Mouse (Mus musculus) olfactory bulb, adult 2 months (tissue): ENCODE results near the gene Cd209g. TPM values are rescaled to one million over a fixed set of nuclear protein-coding genes. Genes with fewer than 3 reads are reported as not detected.

ENCODE experiments used
- H3K27ac ChIP-seq: fragments of 200-500 bp; 2 replicates; pipeline ENCODE4 v1.5.1; 2012; ENCODE audit warnings: low read depth, low read length; ENCODE audit not compliant: insufficient read depth
- H3K4me1 ChIP-seq: fragments of 200-500 bp; 2 replicates; pipeline ENCODE4 v1.6.1; 2012; ENCODE audit warnings: low read length; ENCODE audit not compliant: control insufficient read depth, insufficient read depth
- H3K4me3 ChIP-seq: fragments of 200-500 bp; 2 replicates; pipeline ENCODE4 v1.5.1; 2012; ENCODE audit warnings: mild to moderate bottlenecking, low read depth, low read length, moderate library complexity; ENCODE audit not compliant: insufficient read depth
- CTCF ChIP-seq: fragments of 200-500 bp; IDR thresholded peaks from 2 replicates; pipeline ENCODE4 v1.5.1; 2012; ENCODE audit warnings: low read depth, mild to moderate bottlenecking, low read length, moderate library complexity; ENCODE audit not compliant: insufficient read depth
- POLR2A ChIP-seq: fragments of 200-500 bp; IDR thresholded peaks from 2 replicates; pipeline ENCODE4 v1.6.1; 2012; ENCODE audit warnings: mild to moderate bottlenecking, low read depth, low read length, moderate library complexity; ENCODE audit not compliant: insufficient read depth
- WGBS: fragments of 180-500 bp; shearing (Covaris S2); methylation state at CpG from one replicate; pipeline ENCODE4 v1.1.7; 2018; 5-methylcytosine and 5-hydroxymethylcytosine counted together
- polyA plus RNA-seq: library from polyadenylated mRNA; stranded (reverse); fragments of >200 nt; gene quantifications from 2 replicates; pipeline ENCODE4 v1.2.4, GENCODE M21; 2012; ENCODE audit warnings: low replicate concordance; ENCODE audit not compliant: missing spikeins, insufficient read depth, insufficient read length

Cd209g gene
- polyA plus RNA-seq, 1 experiment, result not detected

DNA sequence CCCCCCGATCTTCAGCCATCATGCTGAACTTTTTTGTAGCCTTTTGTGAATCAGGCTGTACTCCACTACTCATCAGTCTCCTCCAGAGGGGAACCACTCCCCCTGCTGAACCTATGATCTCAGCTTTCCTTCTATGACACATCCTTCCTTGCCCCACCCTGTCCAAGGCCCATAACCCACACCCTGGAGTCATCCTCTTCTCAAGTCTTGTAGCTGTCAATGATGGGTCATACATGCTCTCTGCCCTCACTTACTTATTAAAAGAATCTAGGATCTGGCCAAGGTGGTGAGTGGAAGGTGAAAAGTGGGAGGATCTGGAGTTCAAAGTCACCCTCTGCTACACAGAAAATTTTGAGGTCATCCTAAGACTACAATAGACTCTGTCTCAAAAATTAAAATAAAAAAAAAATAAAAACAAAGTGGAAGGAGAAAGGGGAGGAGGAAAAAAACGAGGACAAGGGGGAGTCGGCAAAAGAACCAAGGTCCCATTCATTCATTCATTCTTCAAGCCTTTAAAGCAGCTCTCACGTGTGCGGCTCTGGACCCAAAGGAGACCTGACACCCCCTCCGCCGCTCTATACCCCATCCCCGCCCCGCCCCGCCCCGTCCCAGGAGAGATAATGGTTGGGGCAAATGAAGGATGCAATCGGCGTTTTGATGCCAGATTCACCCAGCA is 31.4 kb downstream of the Cd209g start:
- WGBS, result 5% methylated on average over 13 of the region's 13 CpGs
- H3K27ac ChIP-seq, result no peak overlapping the region

DNA sequence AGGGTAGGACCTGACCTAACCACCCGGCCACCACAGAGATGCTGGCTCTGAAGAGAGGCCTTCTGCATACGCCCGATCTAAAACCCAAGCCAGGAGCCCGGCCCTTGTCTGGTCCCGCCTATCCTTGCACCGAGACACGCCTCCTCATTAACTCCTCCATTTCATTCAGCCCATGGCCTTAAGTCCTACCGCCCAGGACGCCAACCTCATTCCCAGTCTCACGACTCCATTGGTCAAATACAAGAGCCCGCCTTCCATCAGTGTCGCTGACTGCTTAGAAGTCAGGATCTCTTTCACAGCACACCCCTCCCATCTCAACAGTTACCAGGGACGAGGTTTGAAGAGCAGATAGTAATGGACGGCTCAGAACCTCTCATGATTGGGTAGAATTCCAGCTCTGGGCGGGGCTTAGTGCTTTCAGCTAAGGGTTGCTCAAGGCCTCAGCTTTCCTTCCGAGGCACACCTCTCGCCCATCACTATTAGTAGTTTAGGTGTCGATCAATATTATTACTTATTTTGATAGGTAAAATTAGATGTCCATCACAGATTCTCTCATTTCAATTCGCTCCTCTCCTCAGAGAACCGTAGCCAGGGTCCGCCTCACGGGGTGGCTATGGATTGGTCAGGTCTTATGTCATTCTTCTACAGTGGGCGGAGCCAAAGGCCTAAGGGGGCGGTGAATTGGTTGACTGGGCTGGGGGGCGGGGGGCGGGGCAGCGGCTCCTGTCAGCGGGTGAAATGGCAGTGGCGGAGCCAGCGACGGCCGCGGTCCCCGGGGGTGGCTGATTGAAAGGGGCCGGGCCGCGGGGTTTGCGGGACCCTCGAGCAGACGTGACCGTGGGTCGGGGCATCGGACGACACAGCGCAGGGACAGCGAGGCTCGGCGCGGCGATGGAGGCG is 32.2 kb downstream of the Cd209g start, which contains the start of gene Evi5l:
Gene Evi5l (plus strand): TSS at position 716 of the 900 bp plus-strand sequence.
- Histone ChIP-seq H3K4me1 (peaks cover 20% of the 10 kb centered on the region), H3K27ac (peak within 1 kb of the TSS; percentile 70), H3K4me3 (peak within 1 kb of the TSS; percentile 98)
- under 1% methylated on average over 51 of the region's 51 CpGs for WGBS
- TF ChIP-seq POLR2A (no peak), CTCF (no peak)

More for the DNA sequence above, 31.4 kb downstream of the Cd209g start:
- H3K4me3 ChIP-seq, result peak overlapping the region; percentile 54
- TF ChIP-seq POLR2A, result no peak
- TF ChIP-seq CTCF, result no peak
- H3K4me1 ChIP-seq, result peaks cover 17% of the 10 kb centered on the region

DNA sequence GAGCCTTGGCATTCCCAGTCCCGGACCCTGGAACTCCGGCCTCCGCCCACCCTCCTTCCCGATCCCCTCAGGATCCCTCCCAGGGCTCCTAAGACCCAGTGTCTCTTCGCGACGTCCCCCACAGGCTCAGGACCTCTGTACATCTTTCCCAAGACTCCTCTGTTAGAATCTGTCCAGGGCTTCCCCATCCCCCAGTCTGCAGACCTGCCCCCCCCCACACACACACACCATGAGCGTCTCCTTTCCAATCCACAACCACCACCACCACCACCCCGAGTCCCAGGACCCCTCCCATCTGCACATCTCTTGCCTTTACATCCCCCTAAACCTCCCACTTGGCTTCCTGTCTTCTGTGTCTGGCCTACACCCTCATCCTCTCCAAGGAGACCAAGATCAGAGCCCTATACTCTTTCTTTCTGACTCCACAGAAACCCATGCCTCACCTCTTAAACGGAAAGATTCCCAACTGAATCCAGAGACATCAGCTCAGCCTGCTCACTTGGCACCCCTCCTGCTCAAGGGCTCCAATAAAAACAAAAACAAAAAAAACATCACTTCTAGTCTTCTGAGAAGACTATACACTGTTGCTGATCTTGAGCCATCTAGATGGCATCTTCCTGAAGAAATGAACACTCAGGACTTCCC is 33.1 kb downstream of the Cd209g start:
- Histone ChIP-seq H3K4me3 (peak overlapping the region; percentile 98), H3K4me1 (peaks cover 20% of the 10 kb centered on the region), H3K27ac (peak overlapping the region; percentile 70; the same call in 1 of the 2 replicates)
- WGBS, result 4% methylated on average over 10 of the region's 10 CpGs
- TF ChIP-seq CTCF (no peak), POLR2A (no peak)

DNA sequence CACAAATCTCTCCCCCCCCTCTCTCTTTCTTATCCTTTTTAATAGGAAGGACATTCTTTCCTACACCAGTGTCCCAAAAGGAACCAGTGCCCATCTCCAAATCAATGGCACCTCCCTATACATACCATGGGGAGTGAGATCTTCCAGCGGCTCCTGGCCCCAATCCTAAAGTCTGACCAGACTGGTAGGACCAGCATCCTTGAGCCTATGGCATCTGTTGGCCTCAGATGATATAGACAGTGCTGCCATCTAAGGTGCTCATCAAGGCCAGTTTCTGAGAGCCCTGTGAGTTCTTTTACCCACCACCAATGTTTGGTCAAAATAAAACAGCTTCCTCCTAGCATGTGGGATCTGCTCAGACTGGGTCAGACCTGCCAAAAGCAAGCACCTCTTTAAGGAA is 34.0 kb downstream of the Cd209g start:
- Histone ChIP-seq H3K4me1 (peaks cover 20% of the 10 kb centered on the region), H3K4me3 (no peak overlapping the region), H3K27ac (no peak overlapping the region)
- TF ChIP-seq CTCF (no peak), POLR2A (no peak)
- WGBS, result 69% methylated on average over 1 of the region's 1 CpGs

DNA sequence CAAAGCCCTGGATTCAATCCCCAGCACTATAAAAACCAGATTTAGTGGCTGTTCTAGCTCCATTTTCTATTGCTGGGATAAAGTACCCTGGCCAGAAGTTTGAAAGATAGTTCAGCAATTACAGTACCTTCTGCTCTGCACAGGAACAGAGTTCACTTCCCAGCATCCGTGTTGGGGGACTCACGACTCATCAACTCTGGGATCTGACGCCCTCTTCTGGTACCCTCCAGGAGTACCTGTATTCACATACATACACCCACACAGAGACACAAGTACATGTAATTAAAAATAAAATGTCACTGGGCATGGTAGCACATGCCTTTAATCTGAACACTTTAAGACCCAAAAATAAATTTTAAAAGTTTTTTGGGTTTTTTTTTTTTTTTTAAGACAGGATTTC is 38.6 kb downstream of the Cd209g start:
- Histone ChIP-seq H3K4me1 (peaks cover 19% of the 10 kb centered on the region), H3K27ac (no peak overlapping the region), H3K4me3 (no peak overlapping the region)
- no peak for TF ChIP-seq CTCF
- TF ChIP-seq POLR2A, result no peak
- 73% methylated on average over 3 of the region's 3 CpGs for WGBS

DNA sequence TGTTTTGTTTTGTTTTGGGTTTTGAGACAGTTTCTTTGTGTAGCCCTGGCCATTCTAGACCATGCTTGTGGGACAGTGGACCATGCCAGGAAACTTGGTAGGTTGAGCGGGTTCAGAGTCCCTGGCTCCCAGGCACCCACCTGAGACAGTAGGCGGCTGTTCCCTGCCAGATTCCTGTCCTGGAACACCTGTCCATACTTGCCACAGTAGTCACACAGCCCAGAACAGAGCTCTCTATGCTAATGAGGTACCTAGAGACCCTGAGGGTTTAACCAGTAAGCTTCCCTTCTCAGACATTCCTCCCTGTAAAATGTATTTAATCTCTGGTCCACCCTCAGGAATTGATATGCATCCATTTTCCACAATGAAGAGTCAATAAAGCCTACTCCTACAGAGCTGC is 40.1 kb downstream of the Cd209g start:
- TF ChIP-seq CTCF (no peak), POLR2A (no peak)
- no peak overlapping the region for H3K4me3 ChIP-seq
- 83% methylated on average over 2 of the region's 2 CpGs for WGBS
- H3K4me1 ChIP-seq, result peaks cover 10% of the 10 kb centered on the region; the same call in 1 of the 2 replicates
- no peak overlapping the region for H3K27ac ChIP-seq

DNA sequence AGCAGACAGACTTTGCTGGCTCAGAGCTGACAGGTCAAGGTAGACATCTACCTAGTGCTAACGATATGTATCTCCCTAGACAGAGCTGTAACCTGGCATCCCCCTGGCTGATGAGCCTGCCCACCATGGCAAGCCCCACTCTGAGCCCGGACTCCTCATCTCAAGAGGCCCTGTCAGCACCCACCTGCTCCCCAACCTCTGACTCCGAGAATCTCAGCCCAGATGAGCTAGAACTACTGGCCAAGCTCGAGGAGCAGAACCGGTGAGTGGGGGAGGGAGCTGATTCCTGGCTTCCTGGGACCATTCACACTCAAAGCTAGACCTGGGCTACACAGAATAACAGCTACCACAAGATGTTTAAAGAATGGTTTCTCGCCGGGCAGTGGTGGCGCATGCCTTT is 49.5 kb downstream of the Cd209g start:
- H3K4me3 ChIP-seq, result no peak overlapping the region
- TF ChIP-seq POLR2A (no peak), CTCF (no peak)
- 90% methylated on average over 8 of the region's 8 CpGs for WGBS
- H3K4me1 ChIP-seq, result no peaks in the 10 kb centered on the region
- no peak overlapping the region for H3K27ac ChIP-seq

DNA sequence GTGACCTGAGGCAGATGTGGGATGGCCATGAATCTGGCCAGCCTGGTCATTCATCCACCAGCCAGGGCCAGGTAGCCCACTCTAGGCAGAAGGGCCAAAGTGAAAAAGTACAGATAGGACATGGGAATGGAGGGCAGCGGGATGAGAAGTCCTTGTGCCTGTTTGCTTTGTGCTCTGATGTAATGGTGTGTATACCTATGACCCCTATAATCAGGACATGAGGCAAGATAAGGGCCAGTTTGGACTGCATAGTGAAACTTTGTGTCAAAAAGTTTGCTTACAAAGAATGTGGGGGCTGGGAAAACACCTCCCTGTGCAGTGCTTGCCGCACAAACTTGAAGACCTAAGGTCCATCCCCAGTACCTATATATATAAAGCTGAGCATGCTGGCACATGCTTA is 52.3 kb downstream of the Cd209g start:
- WGBS, result 94% methylated on average over 2 of the region's 2 CpGs
- no peak overlapping the region for H3K4me3 ChIP-seq
- peaks cover 6% of the 10 kb centered on the region for H3K4me1 ChIP-seq
- TF ChIP-seq POLR2A (no peak), CTCF (no peak)
- no peak overlapping the region for H3K27ac ChIP-seq

Other genes starting within 250 kb of the Cd209g start
- gene Cd209b, start 207.3 kb upstream of the Cd209g start, polyA plus RNA-seq, result not detected in 2 replicates
- not detected in 2 replicates for gene Cd209c, start 179.4 kb upstream of the Cd209g start, polyA plus RNA-seq
- not detected in 2 replicates for gene Cd209f, start 28.3 kb upstream of the Cd209g start, polyA plus RNA-seq
- gene Evi5l, start 32.5 kb downstream of the Cd209g start, polyA plus RNA-seq, result not detected in 2 replicates
- gene Prr36, start 83.4 kb downstream of the Cd209g start, polyA plus RNA-seq, result not detected in 2 replicates
- gene Lrrc8e, start 92.7 kb downstream of the Cd209g start, polyA plus RNA-seq, result not detected in 2 replicates
- not detected in 2 replicates for gene Map2k7, start 104.6 kb downstream of the Cd209g start, polyA plus RNA-seq
- not detected in 2 replicates for gene Gm49320, start 104.8 kb downstream of the Cd209g start, polyA plus RNA-seq
- not detected in 2 replicates for gene Tgfbr3l, start 114.1 kb downstream of the Cd209g start, polyA plus RNA-seq
- gene Snapc2, start 119.0 kb downstream of the Cd209g start, polyA plus RNA-seq, result not detected in 2 replicates
- gene Ctxn1, start 125.2 kb downstream of the Cd209g start, polyA plus RNA-seq, result not detected in 2 replicates
- gene Timm44, start 141.8 kb downstream of the Cd209g start, polyA plus RNA-seq, result not detected in 2 replicates
- 506 TPM in 1 of 2 replicates, not detected in the other for gene Ccl25, start 191.1 kb downstream of the Cd209g start, polyA plus RNA-seq
- 138 TPM in 1 of 2 replicates, not detected in the other for gene Elavl1, start 191.3 kb downstream of the Cd209g start, polyA plus RNA-seq